Mouse (Mus musculus) thymus, adult 18-20 months (tissue): ENCODE data around the gene Nkx2-2.

Experiments used
- DNase-seq, 2 experiments: peaks; one replicate each; pipeline ENCODE4 v3.0.0; 2022; ENCODE audit warnings: mixed read lengths in 2 of 2

Nkx2-2 gene

GRCm38 (mm10) chr2:147193271-147194255 lies at the start of gene Nkx2-2:
Gene Nkx2-2 (minus strand): TSS chr2:147194243.
- no peak for DNase-seq

GRCm38 (mm10) chr2:147235707-147236290 lies 41.8 kb upstream of the Nkx2-2 start:
- DNase-seq: no peak

- DNase-seq: no peak
These were observed 37.1 kb upstream of the Nkx2-2 start for GRCm38 (mm10) chr2:147231175-147231574.

GRCm38 (mm10) chr2:147205076-147205615 lies 11.1 kb upstream of the Nkx2-2 start:
- DNase-seq: no peak

- DNase-seq: no peak
These were observed 920 bp upstream of the Nkx2-2 start for GRCm38 (mm10) chr2:147194711-147195615.

GRCm38 (mm10) chr2:147192731-147193130 lies 1.3 kb downstream of the Nkx2-2 start:
- no peak for DNase-seq

- DNase-seq: no peak
These were observed 3.6 kb downstream of the Nkx2-2 start for GRCm38 (mm10) chr2:147190316-147191021.

- no peak for DNase-seq
These were observed 4.3 kb downstream of the Nkx2-2 start for GRCm38 (mm10) chr2:147189546-147190315.

GRCm38 (mm10) chr2:147188871-147189545 lies 5.0 kb downstream of the Nkx2-2 start:
- DNase-seq: no peak

- no peak for DNase-seq
These were observed 5.9 kb downstream of the Nkx2-2 start for GRCm38 (mm10) chr2:147188074-147188700.

- no peak for DNase-seq
These were observed 6.8 kb downstream of the Nkx2-2 start for GRCm38 (mm10) chr2:147187061-147187870.

- DNase-seq: no peak
These were observed 7.8 kb downstream of the Nkx2-2 start for GRCm38 (mm10) chr2:147186261-147186681.

- no peak for DNase-seq
These were observed 8.5 kb downstream of the Nkx2-2 start for GRCm38 (mm10) chr2:147185561-147185960.

GRCm38 (mm10) chr2:147184071-147184990 lies 9.7 kb downstream of the Nkx2-2 start:
- no peak for DNase-seq

GRCm38 (mm10) chr2:147183521-147183920 lies 10.5 kb downstream of the Nkx2-2 start:
- no peak for DNase-seq

- DNase-seq: no peak
These were observed 11.3 kb downstream of the Nkx2-2 start for GRCm38 (mm10) chr2:147182709-147183260.

- DNase-seq: no peak
These were observed 11.9 kb downstream of the Nkx2-2 start for GRCm38 (mm10) chr2:147181926-147182708.
